Mouse (Mus musculus) E14TG2a.4 (cell line): ENCODE results near the gene Riox1.

Experiments used
- CTCF ChIP-seq: conservative IDR thresholded peaks from 2 replicates; pipeline ENCODE4 v1.5.1; 2014; ENCODE audit warnings: low read length
- NANOG ChIP-seq: IDR thresholded peaks from 2 replicates; pipeline ENCODE4 v1.6.1; 2014; ENCODE audit warnings: borderline replicate concordance, low read length, mixed read lengths
- POU5F1 ChIP-seq: IDR thresholded peaks from 2 replicates; pipeline ENCODE4 v1.6.1; 2014; ENCODE audit warnings: low read length, borderline replicate concordance

GRCm38 (mm10) chr12:83949776-83950492, 474 bp upstream of the Riox1 start:
- TF ChIP-seq CTCF, result no peak
- no peak for TF ChIP-seq POU5F1
- TF ChIP-seq NANOG, result no peak
